Mouse (Mus musculus): ENCODE data around the gene Adamts2. TPM values are rescaled to one million over a fixed set of nuclear protein-coding genes. Genes with fewer than 3 reads are reported as not detected.

The Adamts2 gene
- total RNA-seq, 1 experiment from 2014 or later, result 5.0 TPM

GRCm38 (mm10) chr11:50623806-50624205 is 21.9 kb downstream of the Adamts2 start:
- DNase-seq, result no peak

- DNase-seq, result no peak
These were observed 22.4 kb downstream of the Adamts2 start for GRCm38 (mm10) chr11:50624239-50624638.

- peak; percentile 16 for DNase-seq
These were observed 22.8 kb downstream of the Adamts2 start for GRCm38 (mm10) chr11:50624720-50625119.

- no peak for DNase-seq
These were observed 27.0 kb downstream of the Adamts2 start for GRCm38 (mm10) chr11:50628915-50629314.

GRCm38 (mm10) chr11:50630462-50630861 is 28.6 kb downstream of the Adamts2 start:
- no peak for DNase-seq

- DNase-seq, result peak; percentile 63
These were observed 30.4 kb downstream of the Adamts2 start for GRCm38 (mm10) chr11:50632270-50632669.

GRCm38 (mm10) chr11:50635051-50635590 is 33.2 kb downstream of the Adamts2 start:
- DNase-seq, result no peak

- DNase-seq, result peak; percentile 20
These were observed 35.1 kb downstream of the Adamts2 start for GRCm38 (mm10) chr11:50637026-50637425.

GRCm38 (mm10) chr11:50638197-50638867 is 36.4 kb downstream of the Adamts2 start:
- DNase-seq, result no peak

- no peak for DNase-seq
These were observed 37.0 kb downstream of the Adamts2 start for GRCm38 (mm10) chr11:50638868-50639220.

- DNase-seq, result no peak
These were observed 40.7 kb downstream of the Adamts2 start for GRCm38 (mm10) chr11:50642583-50642982.

- no peak for DNase-seq
These were observed 44.3 kb downstream of the Adamts2 start for GRCm38 (mm10) chr11:50646148-50646547.

GRCm38 (mm10) chr11:50648143-50648807 is 46.4 kb downstream of the Adamts2 start:
- DNase-seq, result no peak

GRCm38 (mm10) chr11:50650037-50650436 is 48.2 kb downstream of the Adamts2 start:
- DNase-seq, result no peak

GRCm38 (mm10) chr11:50653746-50654431 is 52.0 kb downstream of the Adamts2 start:
- peak; percentile 30 for DNase-seq

- DNase-seq, result no peak
These were observed 56.9 kb downstream of the Adamts2 start for GRCm38 (mm10) chr11:50658826-50659225.

- DNase-seq, result no peak
These were observed 60.3 kb downstream of the Adamts2 start for GRCm38 (mm10) chr11:50662176-50662575.

GRCm38 (mm10) chr11:50664826-50665225 is 62.9 kb downstream of the Adamts2 start:
- DNase-seq, result no peak

GRCm38 (mm10) chr11:50669542-50670362 is 67.9 kb downstream of the Adamts2 start:
- DNase-seq, result peak; percentile 89

- no peak for DNase-seq
These were observed 68.5 kb downstream of the Adamts2 start for GRCm38 (mm10) chr11:50670363-50670725.

GRCm38 (mm10) chr11:50670881-50671280 is 69.0 kb downstream of the Adamts2 start:
- DNase-seq, result no peak

- DNase-seq, result no peak
These were observed 69.5 kb downstream of the Adamts2 start for GRCm38 (mm10) chr11:50671376-50671775.

Data from adrenal gland, postnatal 25 days (tissue).